Mouse (Mus musculus) embryonic fibroblast, embryonic 13.5 days (primary cell): Measurements from ENCODE around the gene Tmem218. TPM values are rescaled to one million over a fixed set of nuclear protein-coding genes. Genes with fewer than 3 reads are reported as not detected.

ENCODE experiments used
- H3K27ac ChIP-seq: 2 replicates; pipeline ENCODE4 v1.5.1; 2012; ENCODE audit warnings: low read length, control low read depth, inconsistent platforms; ENCODE audit not compliant: insufficient read depth
- H3K4me1 ChIP-seq: 2 replicates; pipeline ENCODE4 v1.6.1; 2011; ENCODE audit warnings: low read length; ENCODE audit not compliant: control insufficient read depth, insufficient read depth
- H3K4me3 ChIP-seq: 2 replicates; pipeline ENCODE4 v1.5.1; 2011; ENCODE audit warnings: mild to moderate bottlenecking, control low read depth, low read length; ENCODE audit not compliant: insufficient read depth
- CTCF ChIP-seq: IDR thresholded peaks from 2 replicates; pipeline ENCODE4 v1.5.1; 2011; ENCODE audit warnings: mild to moderate bottlenecking, control low read depth, low read length, moderate library complexity, borderline replicate concordance; ENCODE audit not compliant: insufficient read depth
- POLR2A ChIP-seq: IDR thresholded peaks from 2 replicates; pipeline ENCODE4 v1.6.1; 2011; ENCODE audit warnings: low read depth, mild to moderate bottlenecking, control low read depth, low read length, moderate library complexity
- polyA plus RNA-seq: library from polyadenylated mRNA; stranded (reverse); fragments of >200 nt; gene quantifications from 2 replicates; pipeline ENCODE4 v1.2.4, GENCODE M21; 2011; ENCODE audit warnings: low read depth; ENCODE audit not compliant: missing spikeins, insufficient read length

Tmem218 gene
- polyA plus RNA-seq, 1 experiment, result 6.3 TPM

- no peaks in the 10 kb centered on the region for H3K4me1 ChIP-seq
- no peak overlapping the region for H3K27ac ChIP-seq
- no peak overlapping the region for H3K4me3 ChIP-seq
- TF ChIP-seq POLR2A (no peak), CTCF (no peak)
These were observed 20.6 kb upstream of the Tmem218 start for GRCm38 (mm10) chr9:37187407-37187806.

DNA sequence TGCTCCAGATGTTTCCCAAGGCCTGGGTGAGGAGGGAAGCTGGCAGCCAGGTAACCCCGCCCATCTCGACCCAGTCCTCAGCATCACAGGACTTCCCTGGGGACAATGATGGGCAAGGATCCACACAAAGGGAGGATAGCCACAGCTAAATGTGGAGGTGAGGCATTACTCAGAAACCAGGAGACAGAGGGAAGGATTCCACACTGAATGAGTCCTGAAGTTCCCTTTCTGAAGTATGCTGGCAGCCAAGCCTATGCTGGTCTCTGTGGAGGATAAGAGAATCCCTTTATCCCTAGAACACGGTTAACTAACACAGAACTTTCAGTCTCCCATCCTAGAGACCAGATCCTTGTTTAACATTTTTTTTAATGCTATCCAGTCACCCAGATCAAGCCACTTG lies 20.0 kb upstream of the Tmem218 start:
- no peak for TF ChIP-seq POLR2A
- no peak for TF ChIP-seq CTCF
- H3K27ac ChIP-seq, result no peak overlapping the region
- H3K4me1 ChIP-seq, result no peaks in the 10 kb centered on the region
- no peak overlapping the region for H3K4me3 ChIP-seq

GRCm38 (mm10) chr9:37197067-37197466 lies 11.0 kb upstream of the Tmem218 start:
- no peaks in the 10 kb centered on the region for H3K4me1 ChIP-seq
- no peak overlapping the region for H3K27ac ChIP-seq
- H3K4me3 ChIP-seq, result no peak overlapping the region
- TF ChIP-seq POLR2A (no peak), CTCF (no peak)

GRCm38 (mm10) chr9:37200414-37200813 lies 7.6 kb upstream of the Tmem218 start:
- TF ChIP-seq POLR2A, result no peak
- TF ChIP-seq CTCF, result no peak
- H3K4me3 ChIP-seq, result no peak overlapping the region
- H3K27ac ChIP-seq, result no peak overlapping the region
- H3K4me1 ChIP-seq, result no peaks in the 10 kb centered on the region

DNA sequence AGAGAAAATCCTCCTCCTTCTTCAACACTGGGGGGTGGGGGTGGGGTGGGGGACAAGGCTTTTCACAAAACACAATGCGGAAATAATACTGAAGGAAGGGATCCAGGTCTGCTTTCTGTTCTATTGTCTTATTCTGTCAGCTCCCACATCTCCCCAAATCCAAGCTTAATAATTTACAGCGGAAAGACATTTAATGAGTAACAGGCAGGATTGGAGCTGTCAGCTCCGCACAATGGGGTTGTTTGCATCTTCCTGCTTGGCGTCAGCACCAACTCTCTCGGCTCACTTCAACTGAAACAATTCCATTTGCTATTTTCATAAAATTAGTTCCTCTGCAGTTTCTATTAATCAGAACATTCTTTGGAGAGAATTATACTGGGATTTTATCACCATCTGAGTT lies 4.1 kb upstream of the Tmem218 start:
- H3K27ac ChIP-seq, result no peak overlapping the region
- H3K4me1 ChIP-seq, result 0 out of 2 replicates have a peak, but pooled peaks cover 3% of the 10 kb centered on the region
- H3K4me3 ChIP-seq, result no peak overlapping the region
- TF ChIP-seq CTCF, result no peak
- no peak for TF ChIP-seq POLR2A

DNA sequence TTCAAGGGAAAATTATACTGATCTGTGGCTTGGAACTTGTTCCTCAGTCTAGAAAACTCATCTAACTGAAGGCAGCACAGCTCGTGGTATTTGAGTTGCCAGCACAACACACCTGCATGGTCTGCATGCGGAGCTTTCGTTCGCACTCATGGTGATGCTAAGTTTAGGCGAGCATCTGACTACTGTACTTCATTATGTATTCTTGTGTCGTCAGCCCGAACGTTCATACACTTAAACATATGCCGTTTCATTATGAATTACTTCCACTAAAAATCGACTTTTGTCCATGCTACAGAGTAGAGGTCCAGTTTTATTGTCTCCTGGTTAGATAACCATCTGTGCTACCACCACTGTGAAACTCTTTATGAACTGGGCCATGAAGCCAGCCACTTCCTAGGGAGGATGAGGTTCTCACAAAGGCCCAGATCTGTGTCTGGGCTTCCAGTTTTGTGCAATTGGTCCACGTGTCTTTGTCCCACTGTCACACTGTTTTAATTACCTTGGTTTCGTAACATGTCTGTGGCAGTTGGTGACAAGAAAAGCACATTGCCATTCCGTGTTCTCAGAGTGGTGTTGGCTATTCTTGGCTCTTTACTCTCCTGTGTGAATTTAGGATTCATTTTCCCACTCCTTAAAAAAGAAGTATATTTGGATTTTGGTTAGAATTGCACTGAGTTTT lies 5.2 kb downstream of the Tmem218 start:
- Histone ChIP-seq H3K4me3 (no peak overlapping the region), H3K4me1 (no peaks in the 10 kb centered on the region), H3K27ac (no peak overlapping the region)
- TF ChIP-seq POLR2A, result no peak
- no peak for TF ChIP-seq CTCF

DNA sequence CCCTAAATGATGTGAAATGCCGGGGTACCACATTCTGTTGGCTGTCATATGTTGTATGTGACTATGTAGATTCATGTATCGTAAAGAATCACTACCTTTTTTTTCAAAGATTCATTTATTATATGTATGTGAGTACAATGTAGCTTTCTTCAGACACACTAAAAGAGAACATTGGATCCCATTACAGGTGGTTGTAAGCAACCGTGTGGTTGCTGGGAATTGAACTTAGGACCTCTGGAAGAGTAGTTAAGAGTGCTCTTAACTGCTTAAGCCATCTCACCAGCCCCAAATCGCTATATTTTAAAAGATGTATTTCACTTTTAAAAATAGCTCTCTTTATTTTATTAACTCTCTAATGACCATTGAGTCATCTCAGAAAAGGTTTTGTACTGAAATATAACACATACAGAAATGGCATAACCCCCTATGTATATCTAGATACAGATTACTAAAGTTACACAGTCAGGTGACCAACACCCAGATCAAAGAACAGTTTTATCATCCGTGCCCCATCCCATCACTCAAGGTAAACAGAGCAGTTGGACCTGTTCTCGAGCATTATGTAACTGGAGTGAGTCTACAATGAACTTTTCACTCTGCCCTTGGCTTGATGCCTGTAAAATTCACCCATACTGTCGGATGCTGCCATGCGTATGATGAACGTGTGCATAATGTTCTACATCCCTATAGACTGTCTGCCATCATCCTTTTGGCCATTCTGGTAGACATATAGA lies 6.5 kb downstream of the Tmem218 start:
- H3K4me3 ChIP-seq, result no peak overlapping the region
- no peak overlapping the region for H3K27ac ChIP-seq
- no peak for TF ChIP-seq CTCF
- TF ChIP-seq POLR2A, result no peak
- no peaks in the 10 kb centered on the region for H3K4me1 ChIP-seq

DNA sequence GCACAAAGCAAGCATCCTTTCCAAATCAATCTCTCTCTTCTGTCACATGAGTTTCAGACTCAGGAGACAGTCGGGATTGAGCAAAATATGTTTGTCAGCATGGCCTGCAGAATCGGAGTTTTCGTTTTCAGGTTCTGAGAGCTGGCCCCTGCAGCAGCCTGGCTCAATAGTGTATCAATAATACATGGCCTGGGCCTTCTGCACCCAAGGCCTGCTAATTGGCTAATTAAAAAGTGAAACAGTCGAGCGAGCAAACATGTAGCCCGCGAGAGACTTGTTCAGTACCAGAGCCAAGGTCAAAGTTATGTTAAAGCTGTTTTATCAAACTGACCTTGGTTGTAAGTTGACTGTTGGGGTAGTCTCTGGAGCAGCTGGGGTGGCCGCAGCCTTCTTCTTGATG lies 12.7 kb downstream of the Tmem218 start:
- no peak overlapping the region for H3K27ac ChIP-seq
- no peaks in the 10 kb centered on the region for H3K4me1 ChIP-seq
- no peak overlapping the region for H3K4me3 ChIP-seq
- TF ChIP-seq CTCF (no peak), POLR2A (no peak)

DNA sequence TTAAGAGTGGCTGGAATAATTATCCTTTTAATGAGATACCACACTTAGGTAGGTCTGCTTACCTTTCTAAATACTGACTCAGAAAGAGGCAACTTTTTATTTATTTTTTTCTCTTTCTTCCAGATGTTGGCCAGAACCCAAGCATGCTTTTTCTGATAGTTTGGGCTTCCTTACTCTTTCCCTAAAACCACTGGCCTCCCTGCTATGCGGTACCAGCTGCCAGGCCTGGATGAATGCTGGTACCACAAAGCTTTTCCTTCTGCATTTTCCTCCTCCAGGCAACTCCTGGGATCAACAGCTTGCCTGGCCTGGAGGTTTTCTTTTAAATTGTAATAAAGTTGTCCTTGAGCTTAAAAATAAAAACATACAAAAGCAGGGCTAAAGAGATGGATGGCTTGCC lies 17.6 kb downstream of the Tmem218 start:
- TF ChIP-seq POLR2A (no peak), CTCF (no peak)
- no peak overlapping the region for H3K27ac ChIP-seq
- no peaks in the 10 kb centered on the region for H3K4me1 ChIP-seq
- no peak overlapping the region for H3K4me3 ChIP-seq

- no peak overlapping the region for H3K4me3 ChIP-seq
- peak; percentile 62; the same call in 1 of the 2 replicates for TF ChIP-seq CTCF
- no peak for TF ChIP-seq POLR2A
- no peak overlapping the region for H3K27ac ChIP-seq
These were observed 21.9 kb downstream of the Tmem218 start for GRCm38 (mm10) chr9:37229880-37230325.

More at GRCm38 (mm10) chr9:37229880-37230325, 21.9 kb downstream of the Tmem218 start:
- H3K4me1 ChIP-seq, result peaks cover 4% of the 10 kb centered on the region; the same call in 1 of the 2 replicates
